ENCODE assay signal across 8 mouse cellular contexts in the genomic region with DNA sequence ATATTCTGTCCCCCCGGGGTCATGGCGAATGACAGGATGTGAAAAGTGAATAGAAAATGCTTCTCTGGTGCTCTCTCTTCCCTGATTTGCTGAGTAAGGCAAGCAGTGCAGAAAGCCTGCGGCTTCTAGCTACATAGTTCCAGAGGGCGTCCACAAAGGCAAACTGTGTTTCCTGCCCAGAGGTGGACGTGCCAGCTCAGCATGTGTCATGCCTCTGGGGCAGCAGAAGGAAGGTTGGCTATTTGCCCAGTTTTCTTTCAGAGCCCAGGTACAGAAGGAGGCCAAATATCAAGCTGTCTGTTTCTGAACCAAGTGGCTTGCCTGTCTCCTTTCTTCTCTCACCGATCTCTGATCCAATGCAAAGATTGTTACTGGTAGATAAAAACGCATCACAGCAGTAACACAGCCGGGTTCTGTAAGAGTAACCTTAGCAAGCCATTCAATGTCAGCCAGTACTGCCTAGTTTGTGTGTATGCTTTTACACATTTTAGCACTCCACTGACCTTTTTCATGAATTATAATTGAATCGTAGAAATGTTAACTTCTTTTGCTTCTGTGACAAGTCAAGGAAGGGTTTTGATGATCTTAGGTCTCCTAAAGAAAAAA.
DNase-seq lines count a peak whose midpoint lies in the region; ATAC-seq lines count a peak whose summit lies in the region.

No protein-coding gene starts in this region.

- peak; percentile 6 to 13 for DNase-seq in layer of hippocampus, postnatal 10 days (ENCODE audit: low spot score in 2 of 2)
- no peak for DNase-seq in layer of hippocampus, adult 8-10 months (ENCODE audit: low spot score in 2 of 2)
- DNase-seq in adrenal gland, adult 2 months: peak; percentile 58
- DNase-seq in heart, adult 18-20 months: peak; percentile 20 to 37
- DNase-seq in kidney, adult 9 months: peak; percentile 79
- no peak for DNase-seq in adipocyte (ENCODE audit: low spot score)
- no peak for DNase-seq in thymus, postnatal 10 days (ENCODE audit: low spot score in 2 of 2)

- ATAC-seq in granulocyte monocyte progenitor cell, adult 5-6 weeks (replicated peaks; ENCODE audit: poor library complexity, severe bottlenecking): no peak

Comparison
In these comparisons a context has a peak if more than half of its experiments do, and no peak if none do; other contexts are left out.
1. DNase-seq: peak in layer of hippocampus, postnatal 10 days (2 of 2), adrenal gland, adult 2 months (single experiment), heart, adult 18-20 months (2 of 2) and kidney, adult 9 months (single experiment); none in layer of hippocampus, adult 8-10 months (0 of 2), adipocyte (single experiment) and thymus, postnatal 10 days (0 of 2).